In genomic region chr17:28467749-28468148, GRCm38 (mm10) we compare ENCODE assay signal across 9 mouse cellular contexts. TPM values are rescaled to one million over a fixed set of nuclear protein-coding genes. Genes with fewer than 3 reads are reported as not detected.
DNase-seq lines count a peak whose midpoint lies in the region; ATAC-seq lines count a peak whose summit lies in the region.
"Had no signal": no experiment of that assay in that cellular context is flagged by ENCODE, and none has a peak within 500 bp of the region (broad histone marks: within the 10 kb centered on the region; RNA-seq: fewer than 3 reads in every experiment).

No protein-coding gene starts in this region.

- intact Hi-C loops in heart, postnatal 14 days (cut with DNase I), result no loop called here

- peak; percentile 83 for DNase-seq in heart, adult 11 months
- DNase-seq in heart, postnatal 14 days, result no peak
- DNase-seq in neural tube, embryonic 10.5 days (ENCODE audit: extremely low spot score, low spot score), result no peak
- DNase-seq in thymus, postnatal 10 days (ENCODE audit: low spot score in 2 of 2), result peak; percentile 57 to 60
- DNase-seq in urinary bladder, postnatal 4 days (ENCODE audit: low spot score in 2 of 2), result no peak

- 58% methylated on average over 11 of the region's 11 CpGs for WGBS in neural tube, embryonic 15.5 days
- WGBS in liver, embryonic 15.5 days (ENCODE audit: insufficient replicate concordance), result 32% methylated on average over 11 of the region's 11 CpGs
- WGBS in forebrain, embryonic 15.5 days, result 81% methylated on average over 11 of the region's 11 CpGs

- no peak overlapping the region for H3K27ac ChIP-seq in neural tube, embryonic 15.5 days (replicated peaks)
- no peak overlapping the region for H3K27ac ChIP-seq in liver, embryonic 15.5 days (replicated peaks)
- no peak overlapping the region for H3K27ac ChIP-seq in forebrain, embryonic 15.5 days (replicated peaks)

- H3K4me1 ChIP-seq in neural tube, embryonic 15.5 days, result peaks cover 7% of the 10 kb centered on the region; the same call in 1 of the 2 replicates
- peaks cover 14% of the 10 kb centered on the region; the same call in 1 of the 2 replicates for H3K4me1 ChIP-seq in liver, embryonic 15.5 days (replicated peaks)
- no peaks in the 10 kb centered on the region for H3K4me1 ChIP-seq in forebrain, embryonic 15.5 days

- H3K4me2 ChIP-seq in neural tube, embryonic 15.5 days, result 0 out of 2 replicates have a peak overlapping the region, but pooled peaks have one; percentile 13
- H3K4me2 ChIP-seq in liver, embryonic 15.5 days, result peak overlapping the region; percentile 20; the same call in 1 of the 2 replicates
- no peak overlapping the region for H3K4me2 ChIP-seq in forebrain, embryonic 15.5 days (replicated peaks)

- no peaks in the 10 kb centered on the region for H3K27me3 ChIP-seq in neural tube, embryonic 15.5 days (replicated peaks)
- H3K27me3 ChIP-seq in liver, embryonic 15.5 days, result no peaks in the 10 kb centered on the region
- H3K27me3 ChIP-seq in forebrain, embryonic 15.5 days, result no peaks in the 10 kb centered on the region
- H3K27me3 ChIP-seq: CH12.LX had no signal

- H3K9ac ChIP-seq in neural tube, embryonic 15.5 days (replicated peaks), result no peak overlapping the region
- no peak overlapping the region for H3K9ac ChIP-seq in liver, embryonic 15.5 days
- H3K9ac ChIP-seq in forebrain, embryonic 15.5 days (replicated peaks), result no peak overlapping the region

- H3K9me3 ChIP-seq in neural tube, embryonic 15.5 days (replicated peaks), result no peaks in the 10 kb centered on the region
- no peaks in the 10 kb centered on the region for H3K9me3 ChIP-seq in liver, embryonic 15.5 days (replicated peaks)
- no peaks in the 10 kb centered on the region for H3K9me3 ChIP-seq in forebrain, embryonic 15.5 days

- ATAC-seq in neural tube, embryonic 15.5 days (ENCODE audit: low FRiP score), result no peak
- no peak for ATAC-seq in liver, embryonic 15.5 days (ENCODE audit: insufficient read depth)
- no peak for ATAC-seq in forebrain, embryonic 15.5 days (replicated peaks)

- no peaks in the 10 kb centered on the region for H3K36me3 ChIP-seq in neural tube, embryonic 15.5 days
- no peaks in the 10 kb centered on the region for H3K36me3 ChIP-seq in liver, embryonic 15.5 days (replicated peaks)
- no peaks in the 10 kb centered on the region for H3K36me3 ChIP-seq in forebrain, embryonic 15.5 days

- no peak overlapping the region for H3K4me3 ChIP-seq in neural tube, embryonic 15.5 days (replicated peaks)
- peak overlapping the region; percentile 26; the same call in 1 of the 2 replicates for H3K4me3 ChIP-seq in liver, embryonic 15.5 days (replicated peaks)
- H3K4me3 ChIP-seq in forebrain, embryonic 15.5 days, result no peak overlapping the region

RNA-seq across cellular contexts. Expression of gene Fkbp5, which starts 49.6 kb away (rescaled TPM):
- 10 to 100 TPM; 36.9 to 41.0 TPM for total RNA-seq in heart, postnatal 14 days (2021)
- 27.2 and 51.1 TPM in 2 replicates for polyA plus RNA-seq in neural tube, embryonic 15.5 days (2015; fragmentation: Nextera tagmentation; extraction: Ambion mirVana)
- 15.0 and 17.5 TPM in 2 replicates for polyA plus RNA-seq in liver, embryonic 15.5 days (2015; fragmentation: Nextera tagmentation; extraction: Ambion mirVana)
- 32.8 and 34.6 TPM in 2 replicates for polyA plus RNA-seq in forebrain, embryonic 15.5 days (2015; fragmentation: Nextera tagmentation; extraction: Ambion mirVana)

Comparison
In these comparisons a context has a peak if more than half of its experiments do, and no peak if none do; other contexts are left out.
1. DNase-seq: peak in heart, adult 11 months (single experiment) and thymus, postnatal 10 days (2 of 2); none in heart, postnatal 14 days (0 of 2), neural tube, embryonic 10.5 days (single experiment) and urinary bladder, postnatal 4 days (0 of 2).